Mouse (Mus musculus) left cerebral cortex, adult 11 months (tissue): ENCODE measurements around the gene Hddc3.
"Not testable (repeated sequence)": the region's sequence is repeated elsewhere in the genome, so short reads cannot be mapped to it uniquely, and the experiment has no call there.

Experiments used
- DNase-seq: peaks from one replicate; pipeline ENCODE4 v3.0.0; 2022; ENCODE audit warnings: low spot score

Hddc3 gene

GRCm38 (mm10) chr7:80342858-80343257, at the start of gene Hddc3:
Hddc3 (plus strand) TSS chr7:80343104.
- DNase-seq = peak; percentile 91

GRCm38 (mm10) chr7:80294062-80294763, 48.7 kb upstream of the Hddc3 start, which contains the start of gene Prc1:
Prc1 (plus strand) TSS chr7:80294450.
- peak; percentile 98 for DNase-seq

- no peak for DNase-seq
These were observed 47.9 kb upstream of the Hddc3 start for GRCm38 (mm10) chr7:80294764-80295648.

GRCm38 (mm10) chr7:80296462-80296861, 46.4 kb upstream of the Hddc3 start:
- DNase-seq = no peak

GRCm38 (mm10) chr7:80297041-80297440, 45.9 kb upstream of the Hddc3 start:
- no peak for DNase-seq

GRCm38 (mm10) chr7:80298754-80299153, 44.1 kb upstream of the Hddc3 start:
- DNase-seq = no peak

GRCm38 (mm10) chr7:80299568-80299967, 43.3 kb upstream of the Hddc3 start:
- DNase-seq = no peak

GRCm38 (mm10) chr7:80301522-80301921, 41.4 kb upstream of the Hddc3 start:
- no peak for DNase-seq

GRCm38 (mm10) chr7:80307766-80308165, 35.1 kb upstream of the Hddc3 start:
- DNase-seq = no peak

GRCm38 (mm10) chr7:80310771-80311170, 32.1 kb upstream of the Hddc3 start:
- DNase-seq = no peak

- no peak for DNase-seq
These were observed 27.2 kb upstream of the Hddc3 start for GRCm38 (mm10) chr7:80315733-80316132.

GRCm38 (mm10) chr7:80317439-80318115, 25.3 kb upstream of the Hddc3 start:
- DNase-seq = no peak

- DNase-seq = no peak
These were observed 24.2 kb upstream of the Hddc3 start for GRCm38 (mm10) chr7:80318670-80319069.

GRCm38 (mm10) chr7:80319846-80320496, 22.9 kb upstream of the Hddc3 start:
- no peak for DNase-seq

GRCm38 (mm10) chr7:80323336-80323735, 19.6 kb upstream of the Hddc3 start:
- DNase-seq = no peak

GRCm38 (mm10) chr7:80324043-80324815, 18.7 kb upstream of the Hddc3 start, which contains the start of gene Rccd1:
Rccd1 (minus strand) TSS chr7:80324454.
- DNase-seq = peak; percentile 94

- not testable (repeated sequence) for DNase-seq
These were observed 18.1 kb upstream of the Hddc3 start for GRCm38 (mm10) chr7:80324816-80325119.

- no peak for DNase-seq
These were observed 17.5 kb upstream of the Hddc3 start for GRCm38 (mm10) chr7:80325292-80325868.

GRCm38 (mm10) chr7:80326076-80326475, 16.8 kb upstream of the Hddc3 start:
- DNase-seq = no peak

GRCm38 (mm10) chr7:80330278-80330677, 12.6 kb upstream of the Hddc3 start:
- no peak for DNase-seq

GRCm38 (mm10) chr7:80331433-80331832, 11.5 kb upstream of the Hddc3 start:
- DNase-seq = no peak
